Mouse (Mus musculus) testis, adult 2 months (tissue): ENCODE results near the gene Spout1. TPM values are rescaled to one million over a fixed set of nuclear protein-coding genes. Genes with fewer than 3 reads are reported as not detected.

Source experiments
- H3K27ac ChIP-seq: fragments of 200-500 bp; 2 replicates; pipeline ENCODE4 v1.5.1; 2012; ENCODE audit warnings: low read depth, low read length; ENCODE audit not compliant: control insufficient read depth, insufficient read depth
- H3K27me3 ChIP-seq: fragments of 200-500 bp; 2 replicates; pipeline ENCODE4 v1.6.1; 2012; ENCODE audit warnings: mild to moderate bottlenecking, low read length, moderate library complexity; ENCODE audit not compliant: control insufficient read depth, insufficient read depth
- H3K36me3 ChIP-seq: fragments of 200-500 bp; 2 replicates; pipeline ENCODE4 v1.6.1; 2012; ENCODE audit warnings: mild to moderate bottlenecking, low read length; ENCODE audit not compliant: control insufficient read depth, insufficient read depth
- H3K4me1 ChIP-seq: fragments of 200-500 bp; 2 replicates; pipeline ENCODE4 v1.6.1; 2012; ENCODE audit warnings: low read length; ENCODE audit not compliant: control insufficient read depth, insufficient read depth
- H3K4me3 ChIP-seq: fragments of 200-500 bp; 2 replicates; pipeline ENCODE4 v1.5.1; 2012; ENCODE audit warnings: low read depth, mild to moderate bottlenecking, low read length, moderate library complexity, mixed read lengths; ENCODE audit not compliant: control insufficient read depth
- CTCF ChIP-seq: fragments of 200-500 bp; IDR thresholded peaks from 2 replicates; pipeline ENCODE4 v1.5.1; 2012; ENCODE audit warnings: low read depth, mild to moderate bottlenecking, inconsistent platforms, low read length, moderate library complexity; ENCODE audit not compliant: control insufficient read depth, insufficient read depth, insufficient replicate concordance
- POLR2A ChIP-seq: fragments of 200-500 bp; IDR thresholded peaks from 2 replicates; pipeline ENCODE4 v1.6.1; 2012; ENCODE audit warnings: low read depth, mild to moderate bottlenecking, inconsistent platforms, low read length, moderate library complexity; ENCODE audit not compliant: control insufficient read depth
- polyA plus RNA-seq: library from polyadenylated mRNA; depleted of rRNA; stranded (reverse); fragments of >200 nt; gene quantifications from 2 replicates; pipeline ENCODE4 v1.2.3, GENCODE M21; 2012

Spout1 gene
- polyA plus RNA-seq, 1 experiment, result 149 TPM

- TF ChIP-seq CTCF (no peak), POLR2A (no peak)
- H3K4me3 ChIP-seq, result peak overlapping the region; percentile 31
- no peaks in the 10 kb centered on the region for H3K27me3 ChIP-seq
- peaks cover 2% of the 10 kb centered on the region for H3K36me3 ChIP-seq
- peaks cover 19% of the 10 kb centered on the region for H3K4me1 ChIP-seq
- no peak overlapping the region for H3K27ac ChIP-seq
Observed at GRCm38 (mm10) chr2:30176561-30176960, 1.7 kb downstream of the Spout1 start.

- peaks cover 25% of the 10 kb centered on the region for H3K4me1 ChIP-seq
- TF ChIP-seq POLR2A, result no peak
- peak; percentile 16; the same call in 1 of the 2 replicates for TF ChIP-seq CTCF
- H3K27me3 ChIP-seq, result no peaks in the 10 kb centered on the region
- peaks cover 2% of the 10 kb centered on the region for H3K36me3 ChIP-seq
- no peak overlapping the region for H3K27ac ChIP-seq
- peak overlapping the region; percentile 31; the same call in 1 of the 2 replicates for H3K4me3 ChIP-seq
Observed at GRCm38 (mm10) chr2:30175897-30176296, 2.4 kb downstream of the Spout1 start.

- Histone ChIP-seq H3K4me3 (no peak overlapping the region), H3K36me3 (peaks cover 2% of the 10 kb centered on the region)
Observed at GRCm38 (mm10) chr2:30173541-30174240, 4.6 kb downstream of the Spout1 start.

GRCm38 (mm10) chr2:30171997-30172382 is 6.3 kb downstream of the Spout1 start:
- TF ChIP-seq POLR2A (no peak), CTCF (peak; percentile 7; the same call in 1 of the 2 replicates)
- Histone ChIP-seq H3K4me3 (peak overlapping the region; percentile 73), H3K4me1 (peaks cover 18% of the 10 kb centered on the region), H3K36me3 (peaks cover 2% of the 10 kb centered on the region), H3K27me3 (no peaks in the 10 kb centered on the region), H3K27ac (peak overlapping the region; percentile 37)

More at GRCm38 (mm10) chr2:30173541-30174240, 4.6 kb downstream of the Spout1 start:
- peaks cover 25% of the 10 kb centered on the region for H3K4me1 ChIP-seq
- no peak for TF ChIP-seq CTCF
- TF ChIP-seq POLR2A, result no peak
- no peak overlapping the region for H3K27ac ChIP-seq
- no peaks in the 10 kb centered on the region for H3K27me3 ChIP-seq

- Histone ChIP-seq H3K4me1 (peaks cover 18% of the 10 kb centered on the region), H3K27ac (peak within 1 kb of the TSS; percentile 37), H3K27me3 (no peaks in the 10 kb centered on the region), H3K4me3 (peak within 1 kb of the TSS; percentile 73), H3K36me3 (peaks cover 2% of the 10 kb centered on the region)
- TF ChIP-seq CTCF (no peak), POLR2A (peak; percentile 71)
Observed at GRCm38 (mm10) chr2:30171371-30171996, 6.8 kb downstream of the Spout1 start, which contains the start of gene Endog. Gene Endog, plus strand, starts transcription at chr2:30171493.

- Histone ChIP-seq H3K27ac (no peak overlapping the region), H3K4me1 (peaks cover 7% of the 10 kb centered on the region), H3K36me3 (no peaks in the 10 kb centered on the region), H3K27me3 (no peaks in the 10 kb centered on the region), H3K4me3 (no peak overlapping the region)
- TF ChIP-seq POLR2A, result no peak
- TF ChIP-seq CTCF, result peak; percentile 28; the same call in 1 of the 2 replicates
Observed at GRCm38 (mm10) chr2:30166677-30167076, 11.6 kb downstream of the Spout1 start.

GRCm38 (mm10) chr2:30164340-30164932 is 13.8 kb downstream of the Spout1 start:
- H3K4me1 ChIP-seq, result no peaks in the 10 kb centered on the region
- no peak overlapping the region for H3K4me3 ChIP-seq
- no peak overlapping the region for H3K27ac ChIP-seq
- H3K27me3 ChIP-seq, result no peaks in the 10 kb centered on the region
- TF ChIP-seq POLR2A, result no peak
- no peak for TF ChIP-seq CTCF
- H3K36me3 ChIP-seq, result no peaks in the 10 kb centered on the region
